Mouse (Mus musculus) neural tube, embryonic 13.5 days (tissue): ENCODE measurements around the gene Phf20. TPM values are rescaled to one million over a fixed set of nuclear protein-coding genes. Genes with fewer than 3 reads are reported as not detected.

Experiments used
- ATAC-seq: fragments of 200-750 bp; cut with Nextera tagmentation; 2 replicates; pipeline ENCODE4 v1.8.0; 2017; ENCODE audit warnings: low read depth, mild to moderate bottlenecking, moderate TSS enrichment, moderate library complexity
- H3K27ac ChIP-seq: fragments of 300-500 bp; sonication (generic); replicated peaks from 2 replicates; pipeline ENCODE4 v1.5.1; 2015; ENCODE audit warnings: moderate library complexity, mild to moderate bottlenecking, inconsistent platforms
- H3K27me3 ChIP-seq: fragments of 300-500 bp; sonication (generic); 2 replicates; pipeline ENCODE4 v1.6.1; 2015; ENCODE audit warnings: mild to moderate bottlenecking, inconsistent platforms
- H3K36me3 ChIP-seq: fragments of 300-500 bp; sonication (generic); 2 replicates; pipeline ENCODE4 v1.6.1; 2015; ENCODE audit warnings: mild to moderate bottlenecking, inconsistent platforms
- H3K4me1 ChIP-seq: fragments of 300-500 bp; sonication (generic); replicated peaks from 2 replicates; pipeline ENCODE4 v1.6.1; 2015; ENCODE audit warnings: inconsistent platforms
- H3K4me2 ChIP-seq: fragments of 300-500 bp; sonication (generic); 2 replicates; pipeline ENCODE4 v1.6.1; 2015; ENCODE audit warnings: inconsistent platforms, mild to moderate bottlenecking, moderate library complexity
- H3K4me3 ChIP-seq: fragments of 300-500 bp; sonication (generic); 2 replicates; pipeline ENCODE4 v1.5.1; 2015; ENCODE audit warnings: mild to moderate bottlenecking, inconsistent platforms
- H3K9ac ChIP-seq: fragments of 300-500 bp; sonication (generic); 2 replicates; pipeline ENCODE4 v1.6.1; 2015; ENCODE audit warnings: moderate library complexity, mild to moderate bottlenecking, inconsistent platforms
- H3K9me3 ChIP-seq: fragments of 300-500 bp; sonication (generic); 2 replicates; pipeline ENCODE4 v1.6.1; 2016; ENCODE audit warnings: inconsistent platforms
- WGBS: fragments of 180-500 bp; shearing (Covaris S2); methylation state at CpG from one replicate; pipeline ENCODE4 v1.1.7; 2015; 5-methylcytosine and 5-hydroxymethylcytosine counted together
- polyA plus RNA-seq: library from polyadenylated mRNA; unstranded; fragments of >200 nt; fragmentation: Nextera tagmentation; extraction: Ambion mirVana; gene quantifications from 2 replicates; pipeline ENCODE4 v1.2.1, GENCODE M21; 2015

Phf20 gene
- polyA plus RNA-seq, 1 experiment from 2014 or later: 101 TPM

DNA sequence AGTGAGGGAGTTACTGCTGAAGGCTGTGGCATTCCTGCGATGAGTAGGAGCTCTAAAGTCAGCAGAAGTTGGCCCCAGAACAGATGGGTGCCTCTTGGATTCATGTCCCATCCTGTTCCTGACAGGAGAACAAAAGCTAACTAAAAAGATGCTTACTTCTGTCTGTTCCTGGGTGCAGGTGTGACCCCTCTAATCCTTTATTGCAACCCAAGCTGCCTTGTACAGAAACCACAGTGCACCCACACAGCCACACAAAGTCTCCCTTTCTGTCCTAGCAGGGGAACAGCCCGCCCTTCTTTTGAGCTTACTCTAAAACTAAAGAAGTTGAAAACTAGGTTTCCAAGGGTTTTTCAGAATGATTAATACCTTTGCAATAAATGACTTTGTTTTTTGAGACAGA lies 92.0 kb downstream of the Phf20 start:
- no peak for ATAC-seq

DNA sequence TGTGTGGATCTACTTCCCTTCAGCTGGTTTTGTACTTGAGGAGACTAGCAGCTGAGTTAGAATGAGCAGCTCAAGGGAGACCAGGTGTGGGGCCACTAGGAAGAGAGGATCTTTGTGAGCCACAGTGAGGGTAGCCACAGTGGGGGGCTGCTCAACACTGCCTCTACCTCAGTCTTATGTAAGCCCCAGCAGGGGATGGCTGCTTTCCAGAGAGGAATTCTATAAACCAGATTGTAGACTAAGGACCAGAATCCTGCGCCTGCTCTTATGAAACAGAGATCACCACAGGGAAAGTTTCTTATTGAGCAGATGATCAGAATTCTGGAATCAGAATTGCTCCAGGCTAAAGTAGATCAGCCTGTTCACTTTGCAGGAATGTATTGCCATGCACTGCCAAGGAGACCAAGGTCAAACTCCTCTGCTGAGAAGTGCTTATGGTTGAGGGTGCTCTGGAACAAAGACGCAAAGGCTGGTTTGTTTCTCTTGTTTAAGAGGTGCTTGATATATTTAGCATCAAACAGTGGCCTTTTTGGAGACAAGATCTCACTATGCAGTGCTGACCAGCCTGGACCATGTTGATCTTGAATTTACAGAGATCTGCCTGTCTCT lies 93.4 kb downstream of the Phf20 start:
- Histone ChIP-seq H3K36me3 (peaks cover 61% of the 10 kb centered on the region), H3K27me3 (no peaks in the 10 kb centered on the region), H3K4me1 (0 out of 2 replicates have a peak, but pooled peaks cover 3% of the 10 kb centered on the region), H3K9me3 (no peaks in the 10 kb centered on the region), H3K4me3 (no peak overlapping the region), H3K9ac (no peak overlapping the region), H3K4me2 (no peak overlapping the region), H3K27ac (no peak overlapping the region)
- WGBS: 93% methylated on average over 2 of the region's 2 CpGs
- no peak for ATAC-seq

More for the DNA sequence above, 92.0 kb downstream of the Phf20 start:
- Histone ChIP-seq H3K27me3 (no peaks in the 10 kb centered on the region), H3K36me3 (peaks cover 48% of the 10 kb centered on the region), H3K9ac (no peak overlapping the region), H3K9me3 (no peaks in the 10 kb centered on the region), H3K4me1 (0 out of 2 replicates have a peak, but pooled peaks cover 3% of the 10 kb centered on the region), H3K27ac (no peak overlapping the region), H3K4me2 (no peak overlapping the region), H3K4me3 (no peak overlapping the region)
- WGBS: 89% methylated on average over 2 of the region's 2 CpGs

DNA sequence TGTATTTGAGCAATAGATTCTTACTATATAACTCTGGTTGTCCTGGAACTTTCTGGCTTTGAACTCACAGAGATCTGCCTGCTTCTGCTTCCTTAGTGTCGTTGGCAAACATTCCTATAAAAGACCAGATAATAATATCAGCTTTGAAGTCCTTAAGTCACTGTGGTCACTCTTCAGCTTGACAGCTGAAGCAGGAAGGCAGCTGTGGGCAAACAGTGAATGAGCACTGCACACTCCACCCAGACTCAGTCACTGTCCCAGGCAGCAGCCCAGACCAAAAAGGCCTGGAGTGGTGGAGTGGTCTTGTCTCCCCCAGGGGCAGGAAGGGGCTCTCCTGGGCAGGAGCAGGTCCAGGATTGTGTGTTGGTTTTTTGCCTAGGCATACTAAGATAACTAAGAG lies 95.7 kb downstream of the Phf20 start:
- peaks cover 74% of the 10 kb centered on the region for H3K36me3 ChIP-seq
- H3K4me2 ChIP-seq: no peak overlapping the region
- no peaks in the 10 kb centered on the region for H3K9me3 ChIP-seq
- ATAC-seq: no peak
- H3K4me1 ChIP-seq: 0 out of 2 replicates have a peak, but pooled peaks cover 3% of the 10 kb centered on the region
- no peaks in the 10 kb centered on the region for H3K27me3 ChIP-seq
- H3K9ac ChIP-seq: no peak overlapping the region
- H3K27ac ChIP-seq: no peak overlapping the region
- 81% methylated on average over 1 of the region's 1 CpGs for WGBS
- no peak overlapping the region for H3K4me3 ChIP-seq

GRCm38 (mm10) chr2:156295601-156296063 lies 99.4 kb downstream of the Phf20 start:
- Histone ChIP-seq H3K27ac (no peak overlapping the region), H3K4me3 (no peak overlapping the region), H3K9me3 (no peaks in the 10 kb centered on the region), H3K27me3 (no peaks in the 10 kb centered on the region), H3K36me3 (peaks cover 74% of the 10 kb centered on the region), H3K9ac (no peak overlapping the region), H3K4me1 (peaks cover 5% of the 10 kb centered on the region), H3K4me2 (no peak overlapping the region)
- ATAC-seq: no peak
- WGBS: 97% methylated on average over 2 of the region's 2 CpGs

GRCm38 (mm10) chr2:156296190-156296589 lies 99.9 kb downstream of the Phf20 start:
- Histone ChIP-seq H3K4me1 (peaks cover 5% of the 10 kb centered on the region), H3K4me2 (no peak overlapping the region), H3K4me3 (no peak overlapping the region), H3K27me3 (no peaks in the 10 kb centered on the region), H3K9ac (no peak overlapping the region), H3K27ac (no peak overlapping the region), H3K36me3 (peaks cover 74% of the 10 kb centered on the region), H3K9me3 (no peaks in the 10 kb centered on the region)
- ATAC-seq: no peak
- 95% methylated on average over 3 of the region's 3 CpGs for WGBS

- H3K4me3 ChIP-seq: no peak overlapping the region
- no peak overlapping the region for H3K9ac ChIP-seq
- H3K9me3 ChIP-seq: no peaks in the 10 kb centered on the region
- WGBS: 83% methylated on average over 3 of the region's 3 CpGs
- no peaks in the 10 kb centered on the region for H3K27me3 ChIP-seq
- H3K4me2 ChIP-seq: no peak overlapping the region
- H3K27ac ChIP-seq: no peak overlapping the region
- no peak for ATAC-seq
- H3K36me3 ChIP-seq: peaks cover 81% of the 10 kb centered on the region
- peaks cover 5% of the 10 kb centered on the region for H3K4me1 ChIP-seq
Observed at GRCm38 (mm10) chr2:156297653-156298052, 101.4 kb downstream of the Phf20 start.

DNA sequence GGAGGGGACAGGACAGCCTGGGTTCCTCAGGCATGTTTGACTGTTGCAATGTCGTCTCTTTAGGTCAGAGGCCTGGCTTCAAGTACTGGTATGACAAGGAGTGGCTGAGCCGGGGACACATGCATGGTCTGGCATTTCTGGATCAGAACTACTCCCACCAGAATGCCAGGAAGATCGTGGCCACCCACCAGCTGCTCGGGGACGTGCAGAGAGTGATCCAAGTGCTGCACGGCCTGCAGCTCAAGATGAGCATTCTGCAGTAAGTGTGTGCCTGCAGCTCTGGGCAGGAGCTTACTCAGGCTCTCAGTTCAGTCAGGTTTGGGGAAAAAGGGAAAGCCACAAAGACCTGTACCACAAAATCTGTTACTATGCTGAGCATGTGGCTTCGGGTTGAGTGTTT lies 102.2 kb downstream of the Phf20 start:
- H3K36me3 ChIP-seq: peaks cover 80% of the 10 kb centered on the region

DNA sequence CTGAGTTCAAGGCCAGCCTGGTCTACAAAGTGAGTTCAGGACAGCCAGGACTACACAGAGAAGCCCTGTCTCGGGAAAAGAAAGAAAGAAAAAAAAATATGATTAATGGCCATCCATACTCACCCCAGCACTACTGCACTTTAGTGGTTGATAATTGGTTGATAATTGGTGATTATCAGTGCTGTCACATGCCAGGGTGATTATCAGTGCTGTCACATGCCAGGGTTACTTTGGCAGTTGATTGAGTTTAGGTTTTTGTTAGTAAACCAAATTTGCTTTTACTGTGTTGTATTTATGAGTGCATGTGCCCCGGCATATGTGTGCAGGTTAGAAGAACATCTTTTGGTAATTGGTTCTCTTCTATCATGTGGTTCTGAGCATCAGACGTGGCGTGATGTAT lies 105.8 kb downstream of the Phf20 start:
- Histone ChIP-seq H3K4me1 (peaks cover 5% of the 10 kb centered on the region), H3K27ac (no peak overlapping the region), H3K4me2 (no peak overlapping the region), H3K36me3 (peaks cover 76% of the 10 kb centered on the region), H3K27me3 (no peaks in the 10 kb centered on the region), H3K9me3 (no peaks in the 10 kb centered on the region), H3K9ac (no peak overlapping the region), H3K4me3 (no peak overlapping the region)
- ATAC-seq: no peak
- 91% methylated on average over 4 of the region's 4 CpGs for WGBS

More for the DNA sequence above, 102.2 kb downstream of the Phf20 start:
- 91% methylated on average over 7 of the region's 7 CpGs for WGBS
- Histone ChIP-seq H3K4me1 (peaks cover 5% of the 10 kb centered on the region), H3K4me2 (no peak overlapping the region), H3K9ac (no peak overlapping the region), H3K9me3 (no peaks in the 10 kb centered on the region), H3K27me3 (no peaks in the 10 kb centered on the region), H3K4me3 (no peak overlapping the region), H3K27ac (no peak overlapping the region)
- ATAC-seq: no peak

DNA sequence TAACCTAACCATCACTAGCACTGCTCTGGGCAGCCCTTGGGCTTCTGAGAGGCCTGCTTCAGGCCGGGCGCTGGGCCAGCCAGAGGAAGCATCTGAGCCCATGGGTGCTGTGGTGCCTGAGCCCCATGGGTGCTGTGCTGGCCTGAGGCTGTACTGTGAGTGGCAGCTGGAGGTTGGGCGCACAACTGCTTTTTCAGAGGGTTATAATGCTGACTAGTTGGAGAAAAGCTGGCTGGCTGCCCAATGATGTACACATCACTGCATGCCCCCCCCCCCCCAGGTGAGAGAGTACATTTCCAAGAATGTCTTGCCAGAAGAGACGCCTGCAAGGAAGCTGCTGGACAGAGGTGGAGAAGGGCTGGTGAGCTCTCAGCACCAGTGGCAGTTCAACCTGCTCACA lies 108.1 kb downstream of the Phf20 start:
- H3K27me3 ChIP-seq: no peaks in the 10 kb centered on the region
- H3K36me3 ChIP-seq: peaks cover 70% of the 10 kb centered on the region
- no peak for ATAC-seq
- H3K9ac ChIP-seq: no peak overlapping the region
- H3K4me1 ChIP-seq: no peaks in the 10 kb centered on the region
- no peaks in the 10 kb centered on the region for H3K9me3 ChIP-seq
- 90% methylated on average over 4 of the region's 4 CpGs for WGBS
- no peak overlapping the region for H3K27ac ChIP-seq
- H3K4me2 ChIP-seq: no peak overlapping the region
- H3K4me3 ChIP-seq: no peak overlapping the region

DNA sequence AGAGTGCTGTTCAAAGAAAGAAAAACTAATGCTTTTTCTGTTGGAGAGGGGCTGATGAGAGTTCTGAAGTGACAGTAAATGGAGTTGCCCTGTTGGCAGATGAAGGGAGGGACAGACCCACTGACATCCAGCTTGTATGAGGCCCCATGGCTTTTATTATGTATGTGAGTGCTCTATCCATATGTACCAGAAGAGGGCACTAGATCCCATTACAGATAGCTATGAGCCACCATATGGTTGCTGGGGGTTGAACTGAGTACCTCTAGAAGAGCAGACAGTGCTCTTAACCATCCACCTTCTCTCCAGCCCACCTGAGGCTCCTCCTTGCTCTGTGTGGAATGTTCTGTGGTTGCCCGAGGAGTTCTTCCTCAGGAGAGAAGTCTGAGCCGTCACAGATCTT lies 109.6 kb downstream of the Phf20 start:
- Histone ChIP-seq H3K4me2 (no peak overlapping the region), H3K9me3 (no peaks in the 10 kb centered on the region), H3K9ac (no peak overlapping the region), H3K27ac (no peak overlapping the region), H3K36me3 (peaks cover 69% of the 10 kb centered on the region), H3K4me3 (no peak overlapping the region), H3K4me1 (peaks cover under 1% of the 10 kb centered on the region), H3K27me3 (no peaks in the 10 kb centered on the region)
- no peak for ATAC-seq
- WGBS: 93% methylated on average over 2 of the region's 2 CpGs

DNA sequence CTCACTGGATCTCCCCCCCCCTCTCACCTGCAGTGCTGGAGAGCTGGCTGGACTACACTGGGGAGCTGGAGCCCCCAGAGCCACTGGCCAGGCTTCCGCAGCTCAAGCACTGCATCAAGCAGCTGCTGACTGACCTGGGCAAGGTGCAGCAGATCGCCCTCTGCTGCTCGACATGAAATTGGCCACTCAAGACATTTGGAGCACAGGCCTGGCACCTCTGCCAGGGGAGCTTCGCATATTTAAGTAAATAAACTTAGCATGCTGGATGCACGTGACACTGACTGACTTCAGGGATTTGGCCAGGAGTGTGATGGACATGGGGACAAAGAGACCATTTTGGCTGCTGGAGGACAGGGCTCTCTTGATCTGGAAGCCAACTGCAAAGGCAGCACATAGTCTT lies 111.0 kb downstream of the Phf20 start:
- no peak for ATAC-seq
- WGBS: 77% methylated on average over 5 of the region's 5 CpGs

DNA sequence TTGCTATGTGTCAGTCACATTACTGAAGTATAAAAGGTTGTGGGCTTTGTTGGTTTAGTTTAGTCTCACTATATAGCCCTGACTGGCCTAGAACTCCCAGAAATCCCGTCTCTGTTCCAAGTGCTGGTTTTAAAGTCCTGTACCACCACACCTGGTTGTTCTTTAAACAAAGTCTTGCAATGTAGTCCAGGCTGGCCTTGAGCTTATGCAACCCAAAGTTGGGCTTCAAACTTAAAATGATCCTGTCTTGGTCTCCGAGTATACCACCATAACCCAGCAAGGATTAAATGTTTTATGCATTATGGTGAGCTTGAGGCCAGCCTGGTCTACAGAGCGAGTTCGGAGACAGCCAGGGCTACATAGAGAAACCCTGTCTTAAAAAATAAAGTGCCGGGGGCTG lies 113.7 kb downstream of the Phf20 start:
- H3K27ac ChIP-seq: no peak overlapping the region
- H3K27me3 ChIP-seq: no peaks in the 10 kb centered on the region
- H3K36me3 ChIP-seq: peaks cover 35% of the 10 kb centered on the region
- no peaks in the 10 kb centered on the region for H3K9me3 ChIP-seq
- 95% methylated on average over 5 of the region's 5 CpGs for WGBS
- H3K4me1 ChIP-seq: peaks cover 18% of the 10 kb centered on the region
- H3K4me3 ChIP-seq: no peak overlapping the region
- H3K9ac ChIP-seq: no peak overlapping the region
- no peak for ATAC-seq
- no peak overlapping the region for H3K4me2 ChIP-seq

More for the DNA sequence above, 111.0 kb downstream of the Phf20 start:
- Histone ChIP-seq H3K4me3 (no peak overlapping the region), H3K4me2 (no peak overlapping the region), H3K9ac (no peak overlapping the region), H3K9me3 (no peaks in the 10 kb centered on the region), H3K27ac (no peak overlapping the region), H3K4me1 (peaks cover 9% of the 10 kb centered on the region), H3K27me3 (no peaks in the 10 kb centered on the region), H3K36me3 (peaks cover 56% of the 10 kb centered on the region)

- no peak overlapping the region for H3K4me3 ChIP-seq
- ATAC-seq: no peak
- H3K9me3 ChIP-seq: no peaks in the 10 kb centered on the region
- 93% methylated on average over 5 of the region's 5 CpGs for WGBS
- H3K36me3 ChIP-seq: peaks cover 29% of the 10 kb centered on the region
- no peaks in the 10 kb centered on the region for H3K27me3 ChIP-seq
- no peak overlapping the region for H3K4me2 ChIP-seq
- no peak overlapping the region for H3K27ac ChIP-seq
- H3K4me1 ChIP-seq: peaks cover 18% of the 10 kb centered on the region
- H3K9ac ChIP-seq: no peak overlapping the region
Observed at GRCm38 (mm10) chr2:156310455-156310854, 114.2 kb downstream of the Phf20 start.
